Mouse (Mus musculus): ENCODE results near the gene Numa1. TPM values are rescaled to one million over a fixed set of nuclear protein-coding genes. Genes with fewer than 3 reads are reported as not detected.
A peak's percentile ranks its signal among the peaks of the same experiment; 100 is the strongest.
"Not testable (repeated sequence)": the region's sequence is repeated elsewhere in the genome, so short reads cannot be mapped to it uniquely, and the experiment has no call there.

The Numa1 gene
- polyA plus RNA-seq, 1 experiment from 2014 or later, result 20.7 TPM

GRCm38 (mm10) chr7:101925892-101926291 is 8.0 kb upstream of the Numa1 start:
- not testable (repeated sequence) for H3K4me3 ChIP-seq (ENCODE audit: low read depth, low read length); H3K4me1 ChIP-seq (replicated peaks; ENCODE audit: control insufficient read depth, insufficient read depth); H3K4me2 ChIP-seq (replicated peaks; ENCODE audit: low read depth); H3K36me3 ChIP-seq (ENCODE audit: control insufficient read depth, insufficient read depth, low read length); H3K27ac ChIP-seq (replicated peaks); H3K9me3 ChIP-seq (ENCODE audit: control insufficient read depth, low read length); H3K27me3 ChIP-seq (ENCODE audit: control insufficient read depth, insufficient read depth, low read length); H3K9ac ChIP-seq (ENCODE audit: low read length); DNase-seq (ENCODE audit: low spot score); ATAC-seq (ENCODE audit: low FRiP score, low TSS enrichment)
- TF ChIP-seq CTCF (IDR thresholded peaks at IDR 0.05; ENCODE audit: low read depth), result peak; percentile 37

GRCm38 (mm10) chr7:101928093-101928492 is 5.8 kb upstream of the Numa1 start:
- Histone ChIP-seq H3K4me1 (replicated peaks; ENCODE audit: control insufficient read depth, insufficient read depth) (no peaks in the 10 kb centered on the region), H3K27me3 (ENCODE audit: control insufficient read depth, insufficient read depth, low read length) (no peaks in the 10 kb centered on the region), H3K4me2 (replicated peaks; ENCODE audit: low read depth) (no peak overlapping the region), H3K9ac (ENCODE audit: low read length) (no peak overlapping the region), H3K27ac (replicated peaks) (no peak overlapping the region), H3K4me3 (ENCODE audit: low read depth, low read length) (no peak overlapping the region), H3K9me3 (ENCODE audit: control insufficient read depth, low read length) (no peaks in the 10 kb centered on the region), H3K36me3 (ENCODE audit: control insufficient read depth, insufficient read depth, low read length) (no peaks in the 10 kb centered on the region)
- no peak for TF ChIP-seq CTCF (IDR thresholded peaks at IDR 0.05; ENCODE audit: low read depth)
- no peak for TF ChIP-seq EP300 (optimal IDR thresholded peaks at IDR 0.05)
- ATAC-seq (ENCODE audit: low FRiP score, low TSS enrichment), result no peak
- DNase-seq (ENCODE audit: low spot score), result no peak
- WGBS, result 74% methylated on average over 3 of the region's 3 CpGs

GRCm38 (mm10) chr7:101932551-101932950 is 1.4 kb upstream of the Numa1 start:
- H3K4me3 ChIP-seq (ENCODE audit: low read depth, low read length), result peak overlapping the region; percentile 73; the same call in 1 of the 2 replicates
- no peaks in the 10 kb centered on the region for H3K36me3 ChIP-seq (ENCODE audit: control insufficient read depth, insufficient read depth, low read length)
- 33% methylated on average over 1 of the region's 1 CpGs for WGBS
- H3K27me3 ChIP-seq (ENCODE audit: control insufficient read depth, insufficient read depth, low read length), result no peaks in the 10 kb centered on the region
- ATAC-seq (ENCODE audit: low FRiP score, low TSS enrichment) (no peak), DNase-seq (ENCODE audit: low spot score) (no peak)
- peak overlapping the region; percentile 93; the same call in 1 of the 2 replicates for H3K27ac ChIP-seq (replicated peaks)
- no peak for TF ChIP-seq EP300 (optimal IDR thresholded peaks at IDR 0.05)
- TF ChIP-seq CTCF (IDR thresholded peaks at IDR 0.05; ENCODE audit: low read depth), result no peak
- peak overlapping the region; percentile 62; the same call in 1 of the 2 replicates for H3K4me2 ChIP-seq (replicated peaks; ENCODE audit: low read depth)
- H3K9ac ChIP-seq (ENCODE audit: low read length), result no peak overlapping the region
- H3K4me1 ChIP-seq (replicated peaks; ENCODE audit: control insufficient read depth, insufficient read depth), result no peaks in the 10 kb centered on the region
- no peaks in the 10 kb centered on the region for H3K9me3 ChIP-seq (ENCODE audit: control insufficient read depth, low read length)

- peak overlapping the region; percentile 73 for H3K4me3 ChIP-seq (ENCODE audit: low read depth, low read length)
- TF ChIP-seq CTCF (IDR thresholded peaks at IDR 0.05; ENCODE audit: low read depth), result no peak
- TF ChIP-seq EP300 (optimal IDR thresholded peaks at IDR 0.05), result no peak
- peak overlapping the region; percentile 62 for H3K4me2 ChIP-seq (replicated peaks; ENCODE audit: low read depth)
- 3% methylated on average over 15 of the region's 15 CpGs for WGBS
- no peaks in the 10 kb centered on the region for H3K4me1 ChIP-seq (replicated peaks; ENCODE audit: control insufficient read depth, insufficient read depth)
- peak overlapping the region; percentile 93 for H3K27ac ChIP-seq (replicated peaks)
- H3K27me3 ChIP-seq (ENCODE audit: control insufficient read depth, insufficient read depth, low read length), result no peaks in the 10 kb centered on the region
- ATAC-seq (ENCODE audit: low FRiP score, low TSS enrichment), result peak; percentile 45
- H3K9ac ChIP-seq (ENCODE audit: low read length), result peak overlapping the region; percentile 66
- DNase-seq (ENCODE audit: low spot score), result no peak
- H3K9me3 ChIP-seq (ENCODE audit: control insufficient read depth, low read length), result no peaks in the 10 kb centered on the region
- no peaks in the 10 kb centered on the region for H3K36me3 ChIP-seq (ENCODE audit: control insufficient read depth, insufficient read depth, low read length)
These were observed 611 bp upstream of the Numa1 start for GRCm38 (mm10) chr7:101933300-101933699.

- no peak overlapping the region for H3K9ac ChIP-seq (ENCODE audit: low read length)
- TF ChIP-seq EP300 (optimal IDR thresholded peaks at IDR 0.05) (no peak), CTCF (IDR thresholded peaks at IDR 0.05; ENCODE audit: low read depth) (no peak)
- no peak for DNase-seq (ENCODE audit: low spot score)
- H3K27ac ChIP-seq (replicated peaks), result no peak overlapping the region
- no peaks in the 10 kb centered on the region for H3K27me3 ChIP-seq (ENCODE audit: control insufficient read depth, insufficient read depth, low read length)
- H3K4me2 ChIP-seq (replicated peaks; ENCODE audit: low read depth), result no peak overlapping the region
- no peaks in the 10 kb centered on the region for H3K4me1 ChIP-seq (replicated peaks; ENCODE audit: control insufficient read depth, insufficient read depth)
- WGBS, result 80% methylated on average over 4 of the region's 4 CpGs
- no peak overlapping the region for H3K4me3 ChIP-seq (ENCODE audit: low read depth, low read length)
- H3K36me3 ChIP-seq (ENCODE audit: control insufficient read depth, insufficient read depth, low read length), result no peaks in the 10 kb centered on the region
- ATAC-seq (ENCODE audit: low FRiP score, low TSS enrichment), result no peak
- H3K9me3 ChIP-seq (ENCODE audit: control insufficient read depth, low read length), result no peaks in the 10 kb centered on the region
These were observed 2.0 kb downstream of the Numa1 start for GRCm38 (mm10) chr7:101935957-101936356.

- no peak for ATAC-seq (ENCODE audit: low FRiP score, low TSS enrichment)
- Histone ChIP-seq H3K9ac (ENCODE audit: low read length) (no peak overlapping the region), H3K4me3 (ENCODE audit: low read depth, low read length) (no peak overlapping the region), H3K4me2 (replicated peaks; ENCODE audit: low read depth) (no peak overlapping the region), H3K4me1 (replicated peaks; ENCODE audit: control insufficient read depth, insufficient read depth) (no peaks in the 10 kb centered on the region), H3K36me3 (ENCODE audit: control insufficient read depth, insufficient read depth, low read length) (no peaks in the 10 kb centered on the region), H3K9me3 (ENCODE audit: control insufficient read depth, low read length) (no peaks in the 10 kb centered on the region), H3K27ac (replicated peaks) (no peak overlapping the region), H3K27me3 (ENCODE audit: control insufficient read depth, insufficient read depth, low read length) (no peaks in the 10 kb centered on the region)
- DNase-seq (ENCODE audit: low spot score), result no peak
- WGBS, result 97% methylated on average over 4 of the region's 4 CpGs
- TF ChIP-seq CTCF (IDR thresholded peaks at IDR 0.05; ENCODE audit: low read depth) (no peak), EP300 (optimal IDR thresholded peaks at IDR 0.05) (no peak)
These were observed 3.1 kb downstream of the Numa1 start for GRCm38 (mm10) chr7:101936996-101937395.

All from stomach, postnatal 0 days (tissue).